Mouse (Mus musculus) myocyte (in vitro differentiated cells): ENCODE measurements at regions not wholly inside any gene's neighbourhood (a gene's known extent, or its start where the extent isn't known, plus 50 kb on each side); places are given as distances from the start of the nearest gene placed in this dataset.

Experiments
- H3K27me3 ChIP-seq: one replicate; pipeline ENCODE4 v1.6.1; 2011; ENCODE audit not compliant: control insufficient read depth, insufficient read depth, insufficient read length
- H3K36me3 ChIP-seq: one replicate; pipeline ENCODE4 v1.6.1; 2011; ENCODE audit not compliant: control insufficient read depth, insufficient read depth
- H3K4me2 ChIP-seq: one replicate; pipeline ENCODE4 v1.6.1; 2011; ENCODE audit warnings: low read depth, control low read depth
- H3K4me3 ChIP-seq: one replicate; pipeline ENCODE4 v1.5.1; 2011; ENCODE audit warnings: mild to moderate bottlenecking, control low read depth, moderate library complexity
- H3K79me2 ChIP-seq: one replicate; pipeline ENCODE4 v1.6.1; 2011; ENCODE audit not compliant: control insufficient read depth, insufficient read depth
- H3ac ChIP-seq: one replicate; pipeline ENCODE4 v1.6.1; 2011; ENCODE audit not compliant: control insufficient read depth, insufficient read length
- CEBPB ChIP-seq: IDR thresholded peaks from 2 replicates; pipeline ENCODE4 v1.6.1; 2011; ENCODE audit warnings: mild to moderate bottlenecking, moderate library complexity; ENCODE audit not compliant: poor library complexity, insufficient read depth, severe bottlenecking
- E2F4 ChIP-seq: IDR thresholded peaks from one replicate; pipeline ENCODE4 v1.6.1; 2011; ENCODE audit warnings: mild to moderate bottlenecking, control low read depth, moderate library complexity; ENCODE audit not compliant: insufficient read depth
- MAX ChIP-seq: IDR thresholded peaks from one replicate; pipeline ENCODE4 v1.6.1; 2011; ENCODE audit warnings: low read depth, mild to moderate bottlenecking, control low read depth
- MYOD1 ChIP-seq, 3 experiments: IDR thresholded peaks; one replicate each; pipeline ENCODE4 v1.6.1; 2011; ENCODE audit warnings: control low read depth in 2 of 3, low read depth in 2 of 3, mild to moderate bottlenecking in 2 of 3, moderate library complexity in 1 of 3; ENCODE audit not compliant: insufficient read length in 2 of 3, control insufficient read depth in 1 of 3
- MYOG ChIP-seq, 3 experiments: IDR thresholded peaks; one replicate each; pipeline ENCODE4 v1.6.1; 2011; ENCODE audit warnings: control low read depth in 2 of 3, low read depth in 2 of 3, mild to moderate bottlenecking in 2 of 3; ENCODE audit not compliant: insufficient read length in 2 of 3, control insufficient read depth in 1 of 3, insufficient read depth in 1 of 3
- POLR2A ChIP-seq: IDR thresholded peaks from one replicate; pipeline ENCODE4 v1.6.1; 2011; ENCODE audit warnings: low read depth, mild to moderate bottlenecking, control low read depth, moderate library complexity; ENCODE audit not compliant: insufficient read length
- POLR2AphosphoS2 ChIP-seq: IDR thresholded peaks from one replicate; pipeline ENCODE4 v1.6.1; 2011; ENCODE audit warnings: low read depth, control low read depth; ENCODE audit not compliant: insufficient read length
- REST ChIP-seq: IDR thresholded peaks from one replicate; pipeline ENCODE4 v1.6.1; 2011; ENCODE audit warnings: mild to moderate bottlenecking, control low read depth, moderate library complexity; ENCODE audit not compliant: insufficient read depth, insufficient read length
- SRF ChIP-seq: IDR thresholded peaks from one replicate; pipeline ENCODE4 v1.6.1; 2011; ENCODE audit warnings: low read depth; ENCODE audit not compliant: control insufficient read depth, insufficient read length
- TCF12 ChIP-seq: IDR thresholded peaks from one replicate; pipeline ENCODE4 v1.6.1; 2011; ENCODE audit warnings: mild to moderate bottlenecking, control low read depth; ENCODE audit not compliant: poor library complexity, insufficient read depth, severe bottlenecking
- TCF3 ChIP-seq: IDR thresholded peaks from one replicate; pipeline ENCODE4 v1.6.1; 2011; ENCODE audit warnings: low read depth, control low read depth; ENCODE audit not compliant: insufficient read length
- USF1 ChIP-seq: IDR thresholded peaks from one replicate; pipeline ENCODE4 v1.6.1; 2011; ENCODE audit warnings: low read depth, mild to moderate bottlenecking, control low read depth, moderate library complexity

DNA sequence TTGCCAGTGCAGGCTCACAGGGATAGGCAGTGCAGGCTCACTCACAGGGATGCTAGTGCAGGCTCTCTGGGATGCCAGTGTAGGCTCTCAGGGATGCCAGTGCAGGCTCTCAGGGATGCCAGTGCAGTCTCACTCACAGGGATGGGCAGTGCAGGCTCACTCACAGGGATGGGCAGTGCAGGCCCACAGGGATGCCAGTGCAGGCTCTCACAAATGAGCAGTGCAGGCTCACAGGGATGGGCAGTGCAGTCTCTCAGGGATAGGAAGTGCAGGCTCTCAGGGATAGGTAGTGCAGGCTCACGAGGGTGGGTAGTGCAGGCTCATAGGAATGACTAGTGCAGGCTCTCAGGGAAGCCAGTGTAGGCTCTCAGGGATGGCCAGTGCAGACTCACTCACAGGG lies 99.6 kb downstream of the Lyplal1 start:
- TF ChIP-seq MAX = no peak
- no peak for TF ChIP-seq POLR2A
- TF ChIP-seq CEBPB = no peak
- TF ChIP-seq E2F4 = no peak
- no peak for TF ChIP-seq REST
- no peak for TF ChIP-seq TCF12
- TF ChIP-seq TCF3 = no peak
- TF ChIP-seq MYOG (IDR thresholded peaks at IDR 0.05; ENCODE audit: control insufficient read depth in 1 of 3, insufficient read depth in 1 of 3, insufficient read length in 2 of 3, low read depth in 2 of 3) = no peak
- no peak for TF ChIP-seq USF1
- TF ChIP-seq SRF = no peak
- no peak for TF ChIP-seq POLR2AphosphoS2
- Histone ChIP-seq H3K79me2 (no peaks in the 10 kb centered on the region), H3K4me2 (no peak overlapping the region), H3ac (no peak overlapping the region), H3K27me3 (no peaks in the 10 kb centered on the region), H3K36me3 (no peaks in the 10 kb centered on the region), H3K4me3 (no peak overlapping the region)

DNA sequence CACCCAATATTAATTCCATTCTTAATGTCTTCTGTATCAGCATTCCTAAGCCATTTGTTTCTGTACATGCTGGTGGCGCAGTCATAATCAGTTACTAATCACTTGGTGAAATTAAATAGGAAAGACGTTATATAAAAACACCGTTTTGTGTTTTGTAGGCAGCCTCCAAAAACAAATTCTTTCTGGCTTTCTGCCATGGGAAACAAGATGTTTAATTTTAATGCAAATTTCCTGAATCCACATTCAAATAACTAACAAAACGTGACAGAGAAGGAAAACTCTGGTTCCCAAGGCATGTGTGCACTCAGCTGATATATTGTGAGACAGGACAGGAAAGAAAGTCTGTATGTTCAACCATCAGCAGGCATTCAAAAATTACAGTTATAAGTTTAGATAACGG lies 97.6 kb downstream of the Lyplal1 start:
- no peaks in the 10 kb centered on the region for H3K79me2 ChIP-seq
- H3K4me2 ChIP-seq = no peak overlapping the region
- no peaks in the 10 kb centered on the region for H3K36me3 ChIP-seq
- H3K4me3 ChIP-seq = no peak overlapping the region
- TF ChIP-seq MYOD1 (IDR thresholded peaks at IDR 0.05; ENCODE audit: control insufficient read depth in 1 of 3, insufficient read length in 2 of 3, low read depth in 2 of 3) (no peak), CEBPB (no peak), MAX (no peak), POLR2AphosphoS2 (no peak), MYOG (IDR thresholded peaks at IDR 0.05; ENCODE audit: control insufficient read depth in 1 of 3, insufficient read depth in 1 of 3, insufficient read length in 2 of 3, low read depth in 2 of 3) (no peak), USF1 (no peak), POLR2A (no peak), SRF (no peak), TCF12 (no peak), TCF3 (no peak), REST (no peak), E2F4 (no peak)
- no peak overlapping the region for H3ac ChIP-seq
- H3K27me3 ChIP-seq = no peaks in the 10 kb centered on the region

DNA sequence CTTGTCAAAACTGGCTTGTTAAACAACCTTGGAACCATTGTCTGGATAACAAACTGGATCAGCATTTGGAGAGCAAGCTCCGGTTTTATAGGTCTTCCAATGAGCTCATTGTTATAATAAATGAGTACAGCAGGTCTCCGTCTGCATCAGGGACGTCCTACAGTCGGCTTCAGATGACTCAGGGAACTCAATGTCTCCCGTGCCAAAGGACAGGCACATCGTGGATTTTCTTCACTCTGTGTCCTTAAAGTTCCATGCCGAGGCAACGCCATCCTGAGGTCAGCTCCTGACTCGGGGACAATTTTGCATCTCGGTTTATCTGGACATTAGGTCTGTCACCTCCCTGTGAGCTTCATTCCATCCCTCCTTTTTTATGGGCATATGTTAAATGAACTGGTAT lies 85.2 kb downstream of the Lyplal1 start:
- H3K79me2 ChIP-seq = no peaks in the 10 kb centered on the region
- H3K27me3 ChIP-seq = no peaks in the 10 kb centered on the region

DNA sequence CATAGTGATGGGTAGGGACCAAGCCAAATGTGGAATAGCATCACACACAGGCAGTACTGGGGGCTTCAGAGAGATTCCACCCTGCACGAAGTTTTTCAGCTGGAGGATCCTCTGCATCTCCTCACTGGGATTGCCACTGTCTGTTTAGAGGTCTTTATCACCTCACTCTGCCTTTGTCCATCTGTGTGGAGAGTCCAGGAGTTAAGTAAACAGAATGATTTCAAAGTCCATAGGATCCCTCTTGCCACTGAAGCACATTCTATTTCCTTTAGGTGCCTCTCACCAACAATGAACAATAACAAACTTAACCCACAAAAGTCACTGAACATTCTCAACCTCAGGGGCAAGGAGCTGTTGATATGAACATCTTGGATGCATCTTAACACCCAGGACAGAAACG lies 82.7 kb downstream of the Lyplal1 start:
- no peak for TF ChIP-seq TCF12
- TF ChIP-seq E2F4 = no peak
- TF ChIP-seq MYOD1 (IDR thresholded peaks at IDR 0.05; ENCODE audit: control insufficient read depth in 1 of 3, insufficient read length in 2 of 3, low read depth in 2 of 3) = no peak
- no peak for TF ChIP-seq POLR2A
- no peak for TF ChIP-seq SRF
- no peak for TF ChIP-seq TCF3
- TF ChIP-seq USF1 = no peak
- TF ChIP-seq MYOG (IDR thresholded peaks at IDR 0.05; ENCODE audit: control insufficient read depth in 1 of 3, insufficient read depth in 1 of 3, insufficient read length in 2 of 3, low read depth in 2 of 3) = no peak
- TF ChIP-seq CEBPB = no peak
- TF ChIP-seq REST = no peak
- TF ChIP-seq MAX = no peak
- TF ChIP-seq POLR2AphosphoS2 = no peak
- H3K27me3 ChIP-seq = no peaks in the 10 kb centered on the region
- no peak overlapping the region for H3K4me3 ChIP-seq
- no peak overlapping the region for H3K4me2 ChIP-seq
- no peak overlapping the region for H3ac ChIP-seq
- H3K79me2 ChIP-seq = no peaks in the 10 kb centered on the region
- H3K36me3 ChIP-seq = no peaks in the 10 kb centered on the region

More for the DNA sequence above, 85.2 kb downstream of the Lyplal1 start:
- TF ChIP-seq CEBPB (no peak), SRF (no peak), E2F4 (no peak), REST (no peak), MYOD1 (IDR thresholded peaks at IDR 0.05; ENCODE audit: control insufficient read depth in 1 of 3, insufficient read length in 2 of 3, low read depth in 2 of 3) (no peak), TCF12 (no peak), POLR2AphosphoS2 (no peak), MAX (no peak), POLR2A (no peak), TCF3 (no peak), MYOG (IDR thresholded peaks at IDR 0.05; ENCODE audit: control insufficient read depth in 1 of 3, insufficient read depth in 1 of 3, insufficient read length in 2 of 3, low read depth in 2 of 3) (no peak), USF1 (no peak)
- Histone ChIP-seq H3K4me2 (no peak overlapping the region), H3ac (no peak overlapping the region), H3K4me3 (no peak overlapping the region), H3K36me3 (no peaks in the 10 kb centered on the region)
